Mouse (Mus musculus): ENCODE measurements at regions not wholly inside any gene's neighbourhood (a gene's known extent, or its start where the extent isn't known, plus 50 kb on each side); places are given as distances from the start of the nearest gene placed in this dataset.

- TF ChIP-seq UBTF (IDR thresholded peaks at IDR 0.05; ENCODE audit: borderline replicate concordance, insufficient read depth, low read depth, low read length): no peak
- TF ChIP-seq MAX (IDR thresholded peaks at IDR 0.05; ENCODE audit: low read length): no peak
- no peak for TF ChIP-seq NRF1 (IDR thresholded peaks at IDR 0.05; ENCODE audit: insufficient read depth, low read depth, low read length, poor library complexity, severe bottlenecking)
- no peak for TF ChIP-seq TAL1 (IDR thresholded peaks at IDR 0.05; ENCODE audit: low read length)
- TF ChIP-seq POLR2AphosphoS2 (IDR thresholded peaks at IDR 0.05; ENCODE audit: low read length): no peak
Observed at GRCm38 (mm10) chr15:63671081-63671480, 173.9 kb downstream of the Gsdmc2 start.
